ENCODE assay signal across 8 mouse cellular contexts in the genomic region with DNA sequence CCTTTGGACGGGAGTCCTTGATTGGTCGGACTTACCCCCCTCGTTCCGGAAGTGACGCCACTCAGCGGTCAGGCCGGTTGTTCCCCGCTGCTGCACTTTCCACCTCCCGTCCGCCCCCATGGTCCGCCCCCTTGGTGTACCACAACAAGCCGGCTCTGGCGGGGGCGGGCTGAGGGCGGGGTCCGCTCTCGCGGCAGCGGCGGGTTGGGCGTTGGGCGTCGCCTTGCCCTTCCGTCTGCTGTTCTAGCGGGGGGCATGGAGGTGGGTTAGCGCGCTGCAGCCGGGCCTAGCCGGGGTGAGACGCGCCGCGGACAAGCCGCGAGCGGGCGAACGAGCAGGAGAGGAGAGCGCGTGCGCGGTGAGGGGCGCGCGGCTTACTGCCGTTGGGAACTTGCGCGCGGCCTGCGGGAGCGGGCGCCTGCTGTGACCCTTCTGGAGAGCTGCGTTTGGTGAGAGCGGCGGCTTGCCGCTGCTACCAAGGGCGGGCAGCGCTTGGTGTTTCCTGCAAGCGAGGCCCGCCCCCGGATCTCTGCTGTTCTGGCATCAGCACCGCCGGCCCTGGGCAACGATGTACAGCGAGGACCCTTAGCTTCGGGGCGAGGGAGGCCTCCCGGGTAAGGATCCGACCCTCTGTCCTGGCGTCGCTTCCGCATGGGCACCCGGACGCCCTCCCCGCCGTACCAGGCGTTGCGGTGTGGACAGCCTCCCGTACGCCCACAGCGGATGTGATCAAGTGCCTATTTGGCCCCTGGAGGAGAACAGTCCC. TPM values are rescaled to one million over a fixed set of nuclear protein-coding genes. Genes with fewer than 3 reads are reported as not detected.
A peak's percentile ranks its signal among the peaks of the same experiment; 100 is the strongest.
DNase-seq lines count a peak whose midpoint lies in the region; ATAC-seq and TF ChIP-seq lines count a peak whose summit lies in the region.

No protein-coding gene starts in this region.

- peak overlapping the region; percentile 99 for H3K4me3 ChIP-seq in E14TG2a.4 (replicated peaks; ENCODE audit: low read length)
- peak overlapping the region; percentile 65 for H3K4me3 ChIP-seq in forebrain, embryonic 12.5 days (replicated peaks)
- peak overlapping the region; percentile 64 for H3K4me3 ChIP-seq in heart, postnatal 0 days (ENCODE audit: low read depth, low read length)
- peak overlapping the region; percentile 86 for H3K4me3 ChIP-seq in liver, embryonic 16.5 days (ENCODE audit: low read depth, low read length)
- peak overlapping the region; percentile 89 for H3K4me3 ChIP-seq in neural tube, embryonic 13.5 days
- H3K4me3 ChIP-seq in testis, adult 2 months (ENCODE audit: control insufficient read depth, low read depth, low read length): peak overlapping the region; percentile 94

- peak; percentile 99 for ATAC-seq in forebrain, embryonic 12.5 days (ENCODE audit: low FRiP score)
- ATAC-seq in heart, postnatal 0 days (ENCODE audit: insufficient read depth, low read depth): peak; percentile 96
- peak; percentile 99 for ATAC-seq in liver, embryonic 16.5 days (ENCODE audit: low read depth)
- ATAC-seq in neural tube, embryonic 13.5 days (ENCODE audit: low read depth): peak; percentile 98

- H3K9ac ChIP-seq in forebrain, embryonic 12.5 days: peak overlapping the region; percentile 83
- peak overlapping the region; percentile 81 for H3K9ac ChIP-seq in heart, postnatal 0 days (replicated peaks; ENCODE audit: low read depth, low read length)
- peak overlapping the region; percentile 92 for H3K9ac ChIP-seq in liver, embryonic 16.5 days (ENCODE audit: low read depth, low read length)
- H3K9ac ChIP-seq in neural tube, embryonic 13.5 days: peak overlapping the region; percentile 91

- peak; percentile 97 for DNase-seq in c-Kit-positive CD71-positive TER-119-positive erythroid progenitor cells, embryonic 14.5 days (ENCODE audit: low spot score)
- peak; percentile 96 for DNase-seq in heart, postnatal 0 days (ENCODE audit: low spot score)
- peak; percentile 100 for DNase-seq in kidney, postnatal 4 days

- TF ChIP-seq POLR2A in testis, adult 2 months (IDR thresholded peaks at IDR 0.05; ENCODE audit: control insufficient read depth, low read depth, low read length): peak; percentile 70

- H3K9me3 ChIP-seq in E14TG2a.4 (ENCODE audit: low read length): no peaks in the 10 kb centered on the region
- H3K9me3 ChIP-seq in forebrain, embryonic 12.5 days: no peaks in the 10 kb centered on the region
- H3K9me3 ChIP-seq in heart, postnatal 0 days (replicated peaks; ENCODE audit: control insufficient read depth, low read length): no peaks in the 10 kb centered on the region
- no peaks in the 10 kb centered on the region for H3K9me3 ChIP-seq in liver, embryonic 16.5 days (replicated peaks; ENCODE audit: control insufficient read depth, low read length)
- H3K9me3 ChIP-seq in neural tube, embryonic 13.5 days: no peaks in the 10 kb centered on the region

- peaks cover 40% of the 10 kb centered on the region for H3K36me3 ChIP-seq in E14TG2a.4 (ENCODE audit: insufficient read depth, low read length)
- H3K36me3 ChIP-seq in forebrain, embryonic 12.5 days (replicated peaks): peaks cover 23% of the 10 kb centered on the region
- H3K36me3 ChIP-seq in heart, postnatal 0 days (replicated peaks; ENCODE audit: control insufficient read depth, insufficient read depth, low read length): peaks cover 19% of the 10 kb centered on the region
- no peaks in the 10 kb centered on the region for H3K36me3 ChIP-seq in liver, embryonic 16.5 days (ENCODE audit: control insufficient read depth, insufficient read depth)
- peaks cover 28% of the 10 kb centered on the region for H3K36me3 ChIP-seq in neural tube, embryonic 13.5 days
- peaks cover 6% of the 10 kb centered on the region for H3K36me3 ChIP-seq in testis, adult 2 months (ENCODE audit: control insufficient read depth, insufficient read depth, low read length)

- peak overlapping the region; percentile 96 for H3K27ac ChIP-seq in forebrain, embryonic 12.5 days
- peak overlapping the region; percentile 90 for H3K27ac ChIP-seq in heart, postnatal 0 days (ENCODE audit: low read depth)
- H3K27ac ChIP-seq in liver, embryonic 16.5 days (ENCODE audit: low read length): peak overlapping the region; percentile 94
- peak overlapping the region; percentile 94 for H3K27ac ChIP-seq in neural tube, embryonic 13.5 days (replicated peaks)
- peak overlapping the region; percentile 82 for H3K27ac ChIP-seq in testis, adult 2 months (ENCODE audit: control insufficient read depth, insufficient read depth, low read depth, low read length)

- under 1% methylated on average over 77 of the region's 81 CpGs for WGBS in forebrain, embryonic 12.5 days
- WGBS in heart, postnatal 0 days: under 1% methylated on average over 80 of the region's 81 CpGs
- under 1% methylated on average over 72 of the region's 81 CpGs for whole genome bisulfite sequencing in liver, embryonic 16.5 days (ENCODE audit: insufficient replicate concordance)
- under 1% methylated on average over 81 of the region's 81 CpGs for WGBS in neural tube, embryonic 13.5 days

- H3K4me2 ChIP-seq in forebrain, embryonic 12.5 days: peak overlapping the region; percentile 84
- peak overlapping the region; percentile 86 for H3K4me2 ChIP-seq in heart, postnatal 0 days (ENCODE audit: low read depth, low read length)
- peak overlapping the region; percentile 83 for H3K4me2 ChIP-seq in liver, embryonic 16.5 days (ENCODE audit: low read depth, low read length)
- H3K4me2 ChIP-seq in neural tube, embryonic 13.5 days: peak overlapping the region; percentile 84

- no peak for TF ChIP-seq CTCF in E14TG2a.4 (conservative IDR thresholded peaks at IDR 0.05; ENCODE audit: low read length)
- no peak for TF ChIP-seq CTCF in heart, postnatal 0 days (IDR thresholded peaks at IDR 0.05; ENCODE audit: low read depth)
- no peak for TF ChIP-seq CTCF in testis, adult 2 months (IDR thresholded peaks at IDR 0.05; ENCODE audit: control insufficient read depth, insufficient read depth, insufficient replicate concordance, low read depth, low read length)

- peak; percentile 66; the same call in 1 of the 2 replicates for TF ChIP-seq EP300 in heart, postnatal 0 days (IDR thresholded peaks at IDR 0.05; ENCODE audit: low read depth)

- H3K4me1 ChIP-seq in E14TG2a.4 (replicated peaks; ENCODE audit: low read depth, low read length): peaks cover 66% of the 10 kb centered on the region
- H3K4me1 ChIP-seq in forebrain, embryonic 12.5 days: peaks cover 15% of the 10 kb centered on the region
- H3K4me1 ChIP-seq in heart, postnatal 0 days (ENCODE audit: control insufficient read depth, insufficient read depth): 0 out of 2 replicates have a peak, but pooled peaks cover 10% of the 10 kb centered on the region
- peaks cover 9% of the 10 kb centered on the region for H3K4me1 ChIP-seq in liver, embryonic 16.5 days (ENCODE audit: control insufficient read depth, low read depth, low read length)
- H3K4me1 ChIP-seq in neural tube, embryonic 13.5 days (replicated peaks): peaks cover 14% of the 10 kb centered on the region
- no peaks in the 10 kb centered on the region; the same call in none of the 2 replicates for H3K4me1 ChIP-seq in testis, adult 2 months (ENCODE audit: control insufficient read depth, insufficient read depth, low read length)

- no peaks in the 10 kb centered on the region for H3K27me3 ChIP-seq in E14TG2a.4 (ENCODE audit: insufficient read depth, low read length)
- H3K27me3 ChIP-seq in forebrain, embryonic 12.5 days: no peaks in the 10 kb centered on the region
- H3K27me3 ChIP-seq in heart, postnatal 0 days (ENCODE audit: control insufficient read depth, insufficient read depth, low read length): no peaks in the 10 kb centered on the region
- H3K27me3 ChIP-seq in liver, embryonic 16.5 days (ENCODE audit: control insufficient read depth, insufficient read depth, low read depth, low read length): no peaks in the 10 kb centered on the region
- no peaks in the 10 kb centered on the region for H3K27me3 ChIP-seq in neural tube, embryonic 13.5 days
- no peaks in the 10 kb centered on the region for H3K27me3 ChIP-seq in testis, adult 2 months (ENCODE audit: control insufficient read depth, insufficient read depth, low read length)

RNA-seq across cellular contexts. Expression of gene Setx, which starts 1.1 kb away (rescaled TPM):
- 18.6 and 19.2 TPM in 2 replicates for polyA plus RNA-seq in forebrain, embryonic 12.5 days (2016; fragmentation: Nextera tagmentation; extraction: Ambion mirVana)
- total RNA-seq in heart, postnatal 0 days (2014; rRNA removed; ENCODE audit: low replicate concordance): 32.7 and 41.1 TPM in 2 replicates
- 5.6 and 5.7 TPM in 2 replicates for polyA plus RNA-seq in heart, postnatal 0 days (2015; fragmentation: Nextera tagmentation; extraction: Ambion mirVana)
- 2.3 and 3.3 TPM in 2 replicates for polyA plus RNA-seq in liver, embryonic 16.5 days (2015; fragmentation: Nextera tagmentation; extraction: Ambion mirVana)
- polyA plus RNA-seq in neural tube, embryonic 13.5 days (2015; fragmentation: Nextera tagmentation; extraction: Ambion mirVana): 10.9 and 12.7 TPM in 2 replicates
- 147 and 158 TPM in 2 replicates for polyA plus RNA-seq in testis, adult 2 months (2012; rRNA removed)

Comparison
In these comparisons a context has a peak if more than half of its experiments do, and no peak if none do; other contexts are left out.
1. Peak in every context shown above with its lines: DNase-seq, ATAC-seq, H3K4me3 ChIP-seq and H3K27ac ChIP-seq.